Mouse (Mus musculus) heart, adult 2 months (tissue): ENCODE measurements at regions not wholly inside any gene's neighbourhood (a gene's known extent, or its start where the extent isn't known, plus 50 kb on each side); places are given as distances from the start of the nearest gene placed in this dataset.

ENCODE experiments used
- DNase-seq, 2 experiments: peaks; one replicate each; pipeline ENCODE4 v3.0.0; 2021
- H3K27ac ChIP-seq: fragments of 200-600 bp; 2 replicates; pipeline ENCODE4 v1.8.1; 2022
- H3K27me3 ChIP-seq: fragments of 200-500 bp; 2 replicates; pipeline ENCODE4 v1.6.1; 2012; ENCODE audit warnings: mild to moderate bottlenecking, low read length, inconsistent platforms, mixed read lengths; ENCODE audit not compliant: control insufficient read depth, insufficient read depth
- H3K36me3 ChIP-seq: fragments of 200-500 bp; 2 replicates; pipeline ENCODE4 v1.6.1; 2012; ENCODE audit warnings: low read length, inconsistent platforms; ENCODE audit not compliant: control insufficient read depth, insufficient read depth
- H3K4me1 ChIP-seq: fragments of 200-500 bp; 2 replicates; pipeline ENCODE4 v1.6.1; 2011; ENCODE audit warnings: low read length; ENCODE audit not compliant: control insufficient read depth, insufficient read depth
- H3K4me3 ChIP-seq: fragments of 200-600 bp; 2 replicates; pipeline ENCODE4 v1.8.1; 2022
- H3K79me2 ChIP-seq: fragments of 200-500 bp; replicated peaks from 2 replicates; pipeline ENCODE4 v1.6.1; 2012; ENCODE audit warnings: mild to moderate bottlenecking, inconsistent platforms, low read length, moderate library complexity, mixed read lengths; ENCODE audit not compliant: control insufficient read depth, insufficient read depth
- H3K9ac ChIP-seq: fragments of 200-500 bp; 2 replicates; pipeline ENCODE4 v1.6.1; 2012; ENCODE audit warnings: low read depth, mild to moderate bottlenecking, control low read depth, inconsistent platforms, low read length, mixed read lengths
- CTCF ChIP-seq: fragments of 200-600 bp; IDR thresholded peaks from 2 replicates; pipeline ENCODE4 v1.8.1; 2022; ENCODE audit warnings: antibody characterized with exemption, mild to moderate bottlenecking, moderate library complexity
- EP300 ChIP-seq: fragments of 200-500 bp; IDR thresholded peaks from 2 replicates; pipeline ENCODE4 v1.6.1; 2011; ENCODE audit warnings: low read depth, low read length, control low read depth; ENCODE audit not compliant: insufficient read depth
- POLR2A ChIP-seq: fragments of 200-500 bp; IDR thresholded peaks from 2 replicates; pipeline ENCODE4 v1.6.1; 2011; ENCODE audit warnings: mild to moderate bottlenecking, low read depth, low read length, control low read depth; ENCODE audit not compliant: insufficient read depth
- WGBS: fragments of 180-500 bp; shearing (Covaris S2); methylation state at CpG from one replicate; pipeline ENCODE4 v1.1.7; 2018; 5-methylcytosine and 5-hydroxymethylcytosine counted together
- intact Hi-C: fragments of 180-260 bp; cut with DNase I; formaldehyde crosslinking; loops from one replicate; pipeline ENCODE4 v1.15.1; 2025

DNA sequence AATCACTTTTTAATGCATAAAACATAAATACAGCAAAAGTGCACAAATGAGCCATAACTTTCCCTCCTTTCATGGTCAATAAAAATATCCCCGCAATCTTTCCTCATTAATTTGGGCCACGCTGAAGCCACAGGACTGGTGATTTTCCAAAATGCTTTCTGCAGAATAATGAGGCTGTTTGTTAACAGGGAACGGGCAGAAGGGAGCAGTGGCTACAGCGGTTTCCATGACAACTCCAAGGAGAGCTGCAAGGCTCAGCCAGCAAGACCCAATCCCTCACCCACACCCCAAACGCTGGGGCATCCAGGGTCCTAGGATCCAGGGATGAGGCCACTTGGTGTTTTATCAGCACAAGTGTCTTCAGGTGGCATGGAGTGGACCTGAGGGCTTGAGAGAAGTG is 248.2 kb upstream of the Kcnab2 start:
- Histone ChIP-seq H3K27ac (no peak overlapping the region), H3K79me2 (no peaks in the 10 kb centered on the region), H3K4me1 (no peaks in the 10 kb centered on the region), H3K9ac (no peak overlapping the region), H3K36me3 (no peaks in the 10 kb centered on the region), H3K4me3 (no peak overlapping the region), H3K27me3 (no peaks in the 10 kb centered on the region)
- TF ChIP-seq CTCF (no peak), EP300 (no peak), POLR2A (no peak)
- 62% methylated on average over 5 of the region's 5 CpGs for WGBS
- DNase-seq = peak in 1 of 2 experiments; percentile 4
- intact Hi-C loops = no loop called here

DNA sequence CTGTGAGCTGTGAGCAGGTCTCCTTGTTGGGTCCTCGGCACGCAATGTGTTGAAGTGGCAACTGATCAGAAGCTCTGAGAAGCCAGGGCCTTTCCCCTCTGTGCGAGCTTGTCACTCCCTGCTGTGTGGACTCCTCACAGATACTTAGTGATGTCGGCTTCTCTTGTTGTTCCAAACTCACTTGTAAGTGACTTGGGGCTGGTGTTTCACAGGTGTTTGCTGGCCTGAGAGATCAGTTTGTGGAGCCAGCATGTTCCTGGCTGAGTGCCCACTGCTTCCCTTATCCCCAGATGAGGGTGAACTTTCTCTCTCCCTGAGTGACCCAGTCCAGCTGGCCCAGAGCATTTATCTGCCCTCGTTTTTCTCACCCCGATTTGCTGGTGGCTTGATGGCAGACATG is 247.8 kb upstream of the Kcnab2 start:
- Histone ChIP-seq H3K9ac (no peak overlapping the region), H3K4me1 (no peaks in the 10 kb centered on the region), H3K79me2 (no peaks in the 10 kb centered on the region), H3K27me3 (no peaks in the 10 kb centered on the region), H3K36me3 (no peaks in the 10 kb centered on the region), H3K4me3 (no peak overlapping the region), H3K27ac (no peak overlapping the region)
- WGBS = 33% methylated on average over 6 of the region's 6 CpGs
- TF ChIP-seq POLR2A (no peak), EP300 (no peak), CTCF (no peak)
- intact Hi-C loops = no loop called here
- DNase-seq = peak in 1 of 2 experiments; percentile 5

DNA sequence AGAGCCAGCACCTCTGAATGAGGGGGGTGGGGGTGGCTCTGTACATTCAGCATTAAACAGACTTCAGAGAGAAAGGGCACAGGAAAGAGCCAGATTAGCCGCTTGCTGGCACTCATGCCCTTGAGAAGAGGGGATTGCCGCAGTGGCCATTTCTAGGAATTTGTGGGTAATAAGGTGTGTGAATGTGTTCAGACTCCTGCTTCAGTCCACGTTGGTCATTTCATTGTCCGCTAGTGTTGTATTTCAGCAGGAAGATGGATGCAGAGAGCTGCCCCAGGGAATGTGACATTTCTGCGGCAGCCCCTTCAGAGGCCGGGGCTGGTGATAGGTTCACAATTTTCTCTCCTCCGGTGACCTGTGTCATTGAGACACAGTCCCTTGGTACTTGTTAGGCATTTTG is 247.1 kb upstream of the Kcnab2 start:
- H3K4me1 ChIP-seq = no peaks in the 10 kb centered on the region
- H3K27me3 ChIP-seq = no peaks in the 10 kb centered on the region
- TF ChIP-seq POLR2A = no peak
- no peak for TF ChIP-seq EP300
- TF ChIP-seq CTCF = no peak
- whole genome bisulfite sequencing = 74% methylated on average over 7 of the region's 7 CpGs
- intact Hi-C loops = no loop called here
- H3K9ac ChIP-seq = no peak overlapping the region
- DNase-seq = no peak
- no peak overlapping the region for H3K27ac ChIP-seq
- H3K36me3 ChIP-seq = no peaks in the 10 kb centered on the region
- H3K4me3 ChIP-seq = no peak overlapping the region
- H3K79me2 ChIP-seq = no peaks in the 10 kb centered on the region

DNA sequence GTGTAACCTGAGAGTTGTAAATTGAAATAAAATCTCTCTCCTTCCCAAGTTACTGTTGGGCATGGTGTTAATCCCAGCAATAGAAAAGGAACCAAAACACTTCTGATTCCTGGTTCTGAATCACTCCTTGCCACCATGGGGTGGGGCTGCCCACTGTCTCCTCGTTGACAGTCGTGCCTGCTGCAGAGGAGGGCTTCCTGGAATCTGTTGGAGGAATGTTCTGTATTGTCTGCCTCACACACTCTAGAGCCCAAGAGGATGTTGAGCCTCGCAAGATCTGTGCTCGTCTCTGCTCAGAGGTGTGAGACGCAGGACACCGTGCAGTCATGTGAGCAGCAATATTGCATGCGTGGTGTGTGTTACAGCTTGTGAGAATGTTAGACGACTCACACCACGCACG is 246.4 kb upstream of the Kcnab2 start:
- 62% methylated on average over 10 of the region's 10 CpGs for WGBS
- no peak for TF ChIP-seq POLR2A
- no peak for TF ChIP-seq CTCF
- TF ChIP-seq EP300 = no peak
- Histone ChIP-seq H3K9ac (no peak overlapping the region), H3K4me3 (no peak overlapping the region), H3K36me3 (no peaks in the 10 kb centered on the region), H3K27ac (no peak overlapping the region), H3K27me3 (no peaks in the 10 kb centered on the region), H3K79me2 (no peaks in the 10 kb centered on the region), H3K4me1 (no peaks in the 10 kb centered on the region)
- DNase-seq = no peak
- intact Hi-C loops = no loop called here

DNA sequence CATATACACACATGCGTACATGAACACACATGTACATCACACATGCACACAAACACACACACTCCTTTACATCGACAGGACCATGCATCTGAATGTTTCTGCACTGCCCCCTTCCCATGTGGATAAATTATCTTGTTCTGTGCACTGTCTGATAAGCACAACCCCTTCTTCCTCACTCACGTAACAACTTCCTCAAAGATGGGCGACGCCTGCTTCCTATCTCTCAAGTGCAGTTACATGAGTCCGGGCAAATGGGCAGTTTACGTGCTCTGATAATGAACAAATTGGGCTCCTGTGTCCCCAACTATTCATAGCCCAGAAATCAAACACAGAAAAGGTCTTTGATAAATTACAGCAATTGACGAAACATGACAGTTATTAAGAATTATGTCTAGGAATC is 242.9 kb upstream of the Kcnab2 start:
- 55% methylated on average over 8 of the region's 8 CpGs for WGBS
- H3K9ac ChIP-seq = no peak overlapping the region
- TF ChIP-seq POLR2A (no peak), CTCF (no peak), EP300 (no peak)
- intact Hi-C loops = no loop called here
- no peaks in the 10 kb centered on the region for H3K4me1 ChIP-seq
- no peak overlapping the region for H3K4me3 ChIP-seq
- no peak overlapping the region for H3K27ac ChIP-seq
- H3K79me2 ChIP-seq = no peaks in the 10 kb centered on the region
- DNase-seq = no peak
- no peaks in the 10 kb centered on the region for H3K36me3 ChIP-seq
- H3K27me3 ChIP-seq = no peaks in the 10 kb centered on the region

DNA sequence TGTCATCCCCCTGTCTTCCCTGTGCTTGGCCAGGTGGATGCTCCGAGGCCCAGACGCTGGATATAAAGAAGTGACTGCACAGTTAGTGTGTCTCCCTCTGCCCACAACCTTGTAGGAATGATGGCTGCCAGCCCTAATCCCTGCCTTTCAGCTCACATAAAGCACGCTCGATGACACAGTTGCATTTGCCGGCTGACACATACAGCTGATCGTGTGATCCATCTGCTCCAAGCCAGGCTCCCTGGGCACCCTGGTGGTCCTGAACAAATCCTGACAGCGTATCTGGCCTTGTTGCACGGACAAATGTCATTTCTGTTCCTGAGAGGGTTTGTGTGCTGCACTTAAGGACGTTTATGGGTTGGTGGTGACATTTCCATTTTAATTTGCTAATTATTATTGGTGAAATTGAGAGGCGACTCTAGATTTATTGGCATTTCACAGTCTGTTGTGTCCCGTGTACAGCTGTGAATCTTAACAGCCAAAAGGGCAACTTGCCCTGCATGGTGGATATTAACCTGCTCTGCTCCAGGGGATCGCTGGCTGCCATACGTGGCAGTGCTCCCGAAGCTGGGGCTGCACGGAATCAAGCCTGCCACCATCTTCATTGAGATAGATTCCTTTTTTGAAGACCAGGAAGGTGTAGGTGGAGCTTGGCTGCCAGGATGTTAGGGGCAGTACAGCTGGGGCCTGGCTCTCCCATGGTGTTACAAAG is 241.9 kb upstream of the Kcnab2 start:
- intact Hi-C loops = no loop called here
- 80% methylated on average over 15 of the region's 15 CpGs for WGBS

More for the DNA sequence above, 241.9 kb upstream of the Kcnab2 start:
- no peaks in the 10 kb centered on the region for H3K36me3 ChIP-seq
- no peak overlapping the region for H3K9ac ChIP-seq
- H3K4me1 ChIP-seq = no peaks in the 10 kb centered on the region
- no peaks in the 10 kb centered on the region for H3K27me3 ChIP-seq
- no peak overlapping the region for H3K4me3 ChIP-seq
- no peak for DNase-seq
- TF ChIP-seq POLR2A (no peak), CTCF (no peak), EP300 (no peak)
- no peaks in the 10 kb centered on the region for H3K79me2 ChIP-seq
- H3K27ac ChIP-seq = no peak overlapping the region
